Mouse (Mus musculus) bone marrow macrophage, adult 2 months (primary cell): Measurements from ENCODE around the gene Dpm1. TPM values are rescaled to one million over a fixed set of nuclear protein-coding genes. Genes with fewer than 3 reads are reported as not detected.

Source experiments
- H3K27ac ChIP-seq: 2 replicates; pipeline ENCODE4 v1.5.1; 2012; ENCODE audit warnings: low read depth, low read length; ENCODE audit not compliant: insufficient read depth
- H3K4me1 ChIP-seq: 2 replicates; pipeline ENCODE4 v1.6.1; 2012; ENCODE audit warnings: low read length; ENCODE audit not compliant: control insufficient read depth, insufficient read depth
- H3K4me3 ChIP-seq: 2 replicates; pipeline ENCODE4 v1.5.1; 2012; ENCODE audit warnings: mild to moderate bottlenecking, low read length, moderate library complexity; ENCODE audit not compliant: insufficient read depth
- CTCF ChIP-seq: IDR thresholded peaks from 2 replicates; pipeline ENCODE4 v1.5.1; 2012; ENCODE audit warnings: low read depth, mild to moderate bottlenecking, low read length, moderate library complexity
- POLR2A ChIP-seq: IDR thresholded peaks from 2 replicates; pipeline ENCODE4 v1.6.1; 2012; ENCODE audit warnings: mild to moderate bottlenecking, low read depth, low read length, borderline replicate concordance
- polyA plus RNA-seq: library from polyadenylated mRNA; stranded (reverse); fragments of >200 nt; gene quantifications from 2 replicates; pipeline ENCODE4 v1.2.4, GENCODE M21; 2012; ENCODE audit not compliant: missing spikeins, insufficient read depth, insufficient read length

Gene Dpm1
- polyA plus RNA-seq, 1 experiment: 94.1 TPM

DNA sequence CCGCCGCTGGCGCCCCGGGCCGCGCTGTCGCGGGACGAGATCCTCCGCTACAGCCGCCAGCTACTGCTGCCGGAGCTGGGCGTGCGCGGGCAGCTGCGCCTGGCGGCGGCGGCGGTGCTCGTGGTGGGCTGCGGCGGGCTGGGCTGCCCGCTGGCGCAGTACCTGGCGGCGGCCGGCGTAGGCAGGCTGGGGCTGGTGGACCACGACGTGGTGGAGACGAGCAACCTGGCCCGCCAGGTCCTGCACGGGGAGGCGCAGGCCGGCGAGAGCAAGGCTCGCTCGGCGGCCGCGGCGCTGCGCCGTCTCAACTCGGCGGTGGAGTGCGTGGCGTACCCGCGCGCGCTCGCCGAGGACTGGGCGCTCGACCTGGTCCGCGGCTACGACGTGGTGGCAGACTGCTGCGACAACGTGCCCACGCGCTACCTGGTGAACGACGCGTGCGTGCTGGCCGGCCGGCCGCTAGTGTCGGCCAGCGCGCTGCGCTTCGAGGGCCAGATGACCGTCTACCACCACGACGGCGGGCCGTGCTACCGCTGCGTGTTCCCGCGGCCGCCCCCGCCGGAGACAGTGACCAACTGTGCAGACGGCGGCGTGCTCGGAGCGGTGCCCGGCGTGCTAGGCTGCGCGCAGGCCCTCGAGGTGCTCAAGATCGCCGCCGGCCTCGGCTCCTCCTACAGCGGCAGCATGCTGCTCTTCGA, 531 bp upstream of the Dpm1 start:
- TF ChIP-seq CTCF (no peak), POLR2A (no peak)
- H3K4me1 ChIP-seq: peaks cover 18% of the 10 kb centered on the region
- H3K27ac ChIP-seq: peak overlapping the region; percentile 93
- peak overlapping the region; percentile 80 for H3K4me3 ChIP-seq

DNA sequence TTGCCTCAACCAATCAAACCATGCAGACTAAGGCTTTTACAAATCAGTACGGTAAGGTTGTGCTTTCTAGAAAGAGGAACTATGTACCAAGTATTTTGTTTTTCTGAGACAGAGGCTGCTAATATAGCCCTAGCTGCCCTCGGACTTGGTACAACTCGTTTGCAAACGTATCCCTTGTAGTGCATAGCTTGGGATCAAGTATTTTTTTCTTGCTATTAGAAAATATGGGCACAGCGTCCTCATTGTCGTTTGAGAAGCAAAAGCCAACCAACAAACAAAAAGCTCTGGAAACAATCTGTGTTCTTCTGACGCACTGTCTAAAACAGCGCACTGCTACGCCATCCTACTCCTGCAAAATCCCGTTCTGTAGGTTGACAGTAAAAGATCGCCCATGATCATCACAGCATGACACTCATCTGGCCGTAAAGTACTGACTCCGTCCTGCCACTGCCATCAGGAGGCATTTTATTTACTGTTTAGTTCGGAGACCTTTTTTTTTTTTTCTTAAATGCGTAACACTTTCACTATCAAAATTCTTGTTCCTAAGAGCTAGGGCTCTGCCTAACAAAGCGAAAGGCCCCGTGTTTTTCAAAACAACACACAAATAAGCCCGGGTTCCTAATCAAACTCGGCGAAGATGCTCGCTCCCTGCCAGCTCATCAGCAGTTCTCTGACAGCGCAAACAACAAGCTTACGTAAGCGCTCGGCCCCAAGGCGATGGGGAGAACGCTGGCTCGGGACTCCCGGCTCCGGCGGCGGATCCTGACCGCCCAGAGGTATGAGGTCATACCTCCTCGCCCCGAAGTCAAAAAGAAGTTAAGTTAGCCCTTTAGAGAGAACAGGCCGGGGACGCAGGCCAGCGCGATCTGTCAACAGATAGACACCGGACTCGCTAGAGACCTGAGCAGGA, 1.0 kb downstream of the Dpm1 start:
- H3K27ac ChIP-seq: peak overlapping the region; percentile 93
- peaks cover 18% of the 10 kb centered on the region for H3K4me1 ChIP-seq
- TF ChIP-seq CTCF (no peak), POLR2A (no peak)
- peak overlapping the region; percentile 80 for H3K4me3 ChIP-seq

DNA sequence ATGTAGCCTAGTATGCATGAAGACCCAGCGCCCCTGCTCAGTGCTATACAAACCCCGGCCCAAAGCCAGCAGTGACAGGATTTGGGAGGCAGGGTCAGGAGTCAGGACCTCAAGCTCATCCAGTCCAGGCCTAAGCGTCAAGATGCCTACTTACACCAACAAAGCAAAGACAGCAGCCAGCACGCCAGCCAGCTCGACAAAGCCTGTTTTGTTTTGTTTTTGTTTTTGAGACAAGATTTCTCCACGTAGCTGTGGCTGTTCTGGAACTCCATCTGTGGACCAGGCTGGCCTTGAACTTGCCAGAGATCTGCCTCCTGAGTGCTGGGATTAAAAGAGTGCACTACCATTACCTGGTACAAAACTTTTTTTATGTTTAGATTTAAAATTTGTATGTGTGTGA, 7.1 kb downstream of the Dpm1 start:
- Histone ChIP-seq H3K27ac (no peak overlapping the region), H3K4me3 (no peak overlapping the region), H3K4me1 (peaks cover 8% of the 10 kb centered on the region)
- TF ChIP-seq POLR2A (no peak), CTCF (no peak)

DNA sequence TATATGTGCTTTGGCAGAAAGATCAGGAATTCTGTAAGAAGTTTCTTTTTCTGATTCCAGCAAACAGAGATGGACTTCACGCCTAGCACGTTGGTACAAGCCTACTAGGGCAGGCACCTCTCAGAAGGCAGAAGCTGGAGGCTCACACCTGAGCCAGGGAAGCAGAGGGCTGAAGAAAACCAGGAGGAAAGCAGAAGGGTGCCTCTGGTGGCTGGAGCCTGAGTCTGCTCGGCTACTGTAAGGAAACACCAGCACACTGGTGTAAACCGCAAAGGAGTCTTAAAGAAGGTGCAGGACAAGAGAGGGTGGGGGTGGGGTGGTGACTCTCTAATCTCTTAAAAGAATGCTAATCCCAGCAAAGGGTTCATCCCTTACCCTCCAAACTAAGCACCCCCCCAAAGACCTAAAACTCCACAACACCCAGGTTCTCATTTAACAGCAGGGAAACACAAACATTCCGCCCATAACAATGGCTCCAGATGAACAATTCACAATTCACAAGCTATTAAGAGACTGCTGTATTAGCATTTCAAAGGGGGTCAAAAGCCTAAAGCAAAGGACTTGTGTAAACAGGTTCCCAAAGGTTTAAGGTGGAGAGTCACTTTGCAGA, 16.5 kb downstream of the Dpm1 start:
- Histone ChIP-seq H3K27ac (no peak overlapping the region), H3K4me1 (no peaks in the 10 kb centered on the region), H3K4me3 (no peak overlapping the region)
- no peak for TF ChIP-seq POLR2A
- TF ChIP-seq CTCF: no peak

DNA sequence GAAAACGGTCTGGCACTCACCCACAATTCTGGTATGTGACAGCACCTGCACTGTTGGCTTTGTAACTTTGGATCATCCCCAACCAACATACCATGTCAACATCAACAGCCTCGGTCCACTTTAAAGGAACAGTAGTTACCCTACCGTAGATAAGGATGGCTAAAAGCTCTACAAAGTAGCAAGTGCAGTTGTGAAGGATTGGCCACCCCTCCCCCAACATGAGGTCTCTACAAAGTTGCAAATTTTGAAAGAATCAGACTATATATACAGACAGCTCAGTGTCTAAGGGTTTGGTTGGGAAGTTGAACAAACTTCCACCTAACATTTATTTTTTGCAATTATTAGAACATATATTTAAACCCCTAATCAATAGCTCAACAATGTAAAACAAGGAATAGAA, 22.5 kb downstream of the Dpm1 start:
- H3K27ac ChIP-seq: peak overlapping the region; percentile 80
- TF ChIP-seq CTCF: no peak
- TF ChIP-seq POLR2A: no peak
- H3K4me1 ChIP-seq: peaks cover 12% of the 10 kb centered on the region
- no peak overlapping the region for H3K4me3 ChIP-seq

DNA sequence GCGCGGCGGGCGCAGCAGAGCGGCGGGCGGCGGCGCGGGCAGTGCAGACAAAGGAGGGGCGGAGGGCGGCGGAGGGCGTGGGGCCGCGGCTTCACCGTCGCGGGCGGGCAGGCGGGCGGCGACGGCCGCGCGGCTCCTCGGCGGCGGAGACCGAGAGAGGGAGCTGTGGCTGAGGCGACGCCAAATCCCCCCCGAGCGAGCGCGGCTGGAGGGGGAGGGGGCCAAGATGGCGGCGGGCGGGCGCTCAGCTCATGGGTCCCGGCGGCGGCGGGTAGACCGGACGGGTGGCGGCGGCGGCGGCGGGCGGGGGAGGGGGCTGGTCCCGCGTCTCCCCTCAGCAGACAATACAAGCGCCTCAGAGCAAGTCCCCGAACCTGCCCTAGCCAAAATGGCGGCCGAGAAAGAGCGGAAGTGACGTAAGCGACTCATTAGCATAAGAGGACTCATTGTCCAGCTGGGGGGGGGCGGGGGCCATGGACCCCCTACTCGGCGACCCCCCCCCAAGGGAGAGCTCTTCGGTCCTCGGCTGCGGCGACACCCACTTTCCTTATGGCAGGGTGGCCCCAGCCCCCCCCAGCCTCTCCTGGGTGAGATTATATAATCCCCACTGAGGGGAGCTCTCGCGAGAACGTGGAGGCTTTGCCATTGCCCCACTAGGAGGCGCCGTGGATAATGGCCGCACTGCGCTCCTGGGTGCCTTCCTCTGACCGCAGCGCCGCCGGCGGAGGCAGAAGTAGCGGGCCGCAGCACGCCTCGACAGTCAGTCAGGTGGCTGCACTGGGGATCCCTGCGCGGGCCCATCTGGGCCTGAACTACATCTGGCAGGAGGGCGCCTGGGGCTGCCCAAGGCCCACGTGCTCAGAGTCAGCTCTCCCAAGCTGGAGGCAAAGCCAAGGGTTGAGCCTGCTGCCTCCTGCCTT, 23.4 kb downstream of the Dpm1 start, which contains the start of gene Adnp:
Adnp (minus strand) TSS at position 388 of the 920 bp plus-strand sequence.
- Histone ChIP-seq H3K4me1 (peaks cover 12% of the 10 kb centered on the region), H3K4me3 (peak within 1 kb of the TSS; percentile 91), H3K27ac (peak within 1 kb of the TSS; percentile 80)
- TF ChIP-seq POLR2A: no peak
- no peak for TF ChIP-seq CTCF

DNA sequence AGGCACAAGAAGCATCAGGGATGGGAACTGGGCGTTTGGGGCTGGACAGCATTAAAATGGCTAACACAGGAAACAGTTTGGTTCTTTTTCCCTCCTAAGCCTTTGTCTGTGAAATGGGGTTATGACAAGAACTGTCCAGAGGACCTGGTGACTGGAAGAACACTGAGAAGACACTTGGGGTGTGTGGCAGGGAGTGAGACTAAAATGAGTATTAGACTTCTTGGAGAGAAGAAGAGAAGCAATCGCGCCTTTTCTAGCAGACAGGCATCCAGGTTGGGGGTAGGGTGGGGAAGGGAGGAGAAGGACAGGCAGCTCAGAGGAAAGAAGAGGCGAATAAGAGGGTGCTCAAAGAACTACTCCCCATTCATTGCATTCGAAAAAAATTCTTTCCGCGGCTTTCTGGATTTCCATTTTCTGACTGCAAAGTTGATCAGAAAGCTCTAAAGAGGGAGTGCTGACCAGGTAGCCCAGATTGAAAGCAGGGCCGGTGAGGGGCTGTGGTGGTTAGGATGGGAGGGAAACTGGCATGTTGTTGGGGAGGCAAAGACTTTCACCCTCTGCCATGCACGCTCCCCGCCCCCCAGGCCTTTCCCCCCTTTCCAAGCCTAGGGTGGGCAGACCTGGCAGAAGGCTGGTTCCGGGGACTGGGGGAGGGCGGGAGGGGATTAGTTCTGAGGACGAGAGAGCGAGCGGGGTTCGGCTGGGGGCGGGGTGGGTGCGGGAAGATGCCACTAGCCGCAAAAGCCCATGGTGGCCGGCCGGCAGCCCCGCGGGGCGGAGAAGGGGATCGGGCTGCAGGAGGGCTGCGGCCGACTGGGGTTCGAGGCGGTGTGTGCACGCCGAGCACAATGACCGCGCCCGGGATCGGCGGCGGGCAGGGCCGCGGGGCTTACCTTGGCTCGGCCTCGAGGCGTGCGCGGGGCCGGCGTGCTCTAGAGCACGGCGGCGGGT, 24.4 kb downstream of the Dpm1 start:
- H3K4me1 ChIP-seq: peaks cover 16% of the 10 kb centered on the region
- TF ChIP-seq CTCF (no peak), POLR2A (no peak)

DNA sequence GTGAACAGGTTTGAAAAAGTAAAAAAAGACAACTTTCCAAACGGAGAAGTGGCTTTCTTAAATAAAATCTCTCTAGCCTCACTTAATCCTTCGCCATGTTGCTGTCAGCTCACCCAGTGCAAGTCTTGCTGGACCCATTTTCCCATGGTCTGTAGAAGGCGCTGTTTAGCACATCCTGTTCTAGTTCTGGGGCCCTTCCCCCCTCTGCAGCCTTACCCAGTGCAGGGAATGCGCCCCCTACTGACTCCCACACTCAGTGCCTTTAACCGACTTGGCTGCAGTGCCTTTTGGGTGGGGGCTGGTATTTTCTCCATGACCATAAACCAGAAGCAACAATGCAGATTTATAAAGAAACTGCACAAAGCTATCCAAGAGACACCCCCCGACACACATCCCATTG, 25.1 kb downstream of the Dpm1 start:
- Histone ChIP-seq H3K4me1 (peaks cover 18% of the 10 kb centered on the region), H3K27ac (peak overlapping the region; percentile 12; the same call in 1 of the 2 replicates), H3K4me3 (peak overlapping the region; percentile 91)
- TF ChIP-seq POLR2A (no peak), CTCF (peak; percentile 86)

More for the DNA sequence above, 24.4 kb downstream of the Dpm1 start:
- peak overlapping the region; percentile 91 for H3K4me3 ChIP-seq
- peak overlapping the region; percentile 80 for H3K27ac ChIP-seq
